Mouse (Mus musculus) liver, adult 2 months (tissue): Measurements from ENCODE around the gene Camk2b.
"Not testable (repeated sequence)": the region's sequence is repeated elsewhere in the genome, so short reads cannot be mapped to it uniquely, and the experiment has no call there.

Experiments
- CTCF ChIP-seq: fragments of 200-500 bp; IDR thresholded peaks from 2 replicates; pipeline ENCODE4 v1.5.1; 2011; ENCODE audit warnings: low read depth, low read length, control low read depth
- POLR2A ChIP-seq: fragments of 200-500 bp; IDR thresholded peaks from 2 replicates; pipeline ENCODE4 v1.6.1; 2011; ENCODE audit warnings: low read length, control low read depth; ENCODE audit not compliant: insufficient read depth; ENCODE audit errors: extremely low read depth

- not testable (repeated sequence) for TF ChIP-seq CTCF, POLR2A
Measured at GRCm38 (mm10) chr11:6007779-6008128, 58.4 kb downstream of the Camk2b start.
